ENCODE assay signal across 9 mouse cellular contexts in the genomic region with DNA sequence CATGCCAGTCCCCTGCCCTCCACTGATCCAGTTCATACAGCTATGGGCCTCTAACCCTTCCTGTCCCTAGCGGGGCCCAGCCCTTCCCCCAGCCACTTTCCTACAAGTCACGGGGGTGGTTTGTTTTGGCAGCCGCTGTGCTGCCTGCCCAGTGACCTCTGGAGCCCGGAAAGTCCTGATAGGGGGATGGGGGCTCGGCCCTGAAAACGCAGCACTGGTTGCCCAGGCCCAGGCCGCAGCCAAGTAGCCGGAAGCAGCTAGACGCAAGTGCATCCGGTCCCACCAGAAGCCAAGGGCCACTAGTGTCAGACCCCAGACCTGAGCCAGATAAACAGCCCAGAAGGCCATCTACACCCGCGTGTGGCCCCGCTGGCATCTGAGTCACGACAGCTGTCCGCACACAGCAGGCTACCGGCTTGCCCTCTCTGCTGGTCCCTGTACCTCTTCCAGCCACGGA. TPM values are rescaled to one million over a fixed set of nuclear protein-coding genes. Genes with fewer than 3 reads are reported as not detected.
DNase-seq lines count a peak whose midpoint lies in the region; ATAC-seq lines count a peak whose summit lies in the region.
"Had no signal": no experiment of that assay in that cellular context is flagged by ENCODE, and none has a peak within 500 bp of the region (broad histone marks: within the 10 kb centered on the region; RNA-seq: fewer than 3 reads in every experiment).

No protein-coding gene starts in this region.

- peak overlapping the region; percentile 60 to 74 for H3K27ac ChIP-seq in heart, embryonic 14.5 days (replicated peaks in 1 of 2; ENCODE audit: control insufficient read depth in 1 of 2, insufficient read depth in 1 of 2, low read depth in 2 of 2, low read length in 2 of 2)

- no peak overlapping the region for H3K4me3 ChIP-seq in heart, embryonic 14.5 days (ENCODE audit: control insufficient read depth in 1 of 2, insufficient read depth in 1 of 2, low read depth in 1 of 2, low read length in 2 of 2)

- H3K9ac ChIP-seq in heart, embryonic 14.5 days (ENCODE audit: low read length), result peak overlapping the region; percentile 53; the same call in 1 of the 2 replicates

- H3K36me3 ChIP-seq in heart, embryonic 14.5 days (ENCODE audit: control insufficient read depth, insufficient read depth, low read length), result no peaks in the 10 kb centered on the region

- WGBS in heart, embryonic 14.5 days, result 14% methylated on average over 17 of the region's 17 CpGs

- no peaks in the 10 kb centered on the region for H3K27me3 ChIP-seq in heart, embryonic 14.5 days (ENCODE audit: control insufficient read depth, insufficient read depth, low read length)

- peaks cover 14 to 25% of the 10 kb centered on the region in 2 experiments for H3K4me1 ChIP-seq in heart, embryonic 14.5 days (ENCODE audit: control insufficient read depth in 2 of 2, insufficient read depth in 2 of 2, low read length in 2 of 2)

- ATAC-seq in heart, embryonic 14.5 days (ENCODE audit: insufficient number of reproducible peaks, insufficient read depth, low FRiP score, low read depth), result peak; percentile 77

- peak; percentile 49 for DNase-seq in right cerebral cortex, postnatal 14 days
- DNase-seq in right cerebral cortex, adult 18-20 months, result no peak
- peak; percentile 65 for DNase-seq in embryo, embryonic 10 days (ENCODE audit: low spot score)
- peak; percentile 94 for DNase-seq in kidney, postnatal 36 days
- peak; percentile 69 to 82 for DNase-seq in lung, postnatal 4 days
- no peak for DNase-seq in layer of hippocampus, adult 11-12 months (ENCODE audit: low spot score)
- DNase-seq in layer of hippocampus, postnatal 36 days, result no peak

- H3K9me3 ChIP-seq in heart, embryonic 14.5 days (ENCODE audit: control insufficient read depth, low read length), result no peaks in the 10 kb centered on the region

- peak overlapping the region; percentile 27 for H3K4me2 ChIP-seq in heart, embryonic 14.5 days (ENCODE audit: low read length)

RNA-seq across cellular contexts. Expression of gene Hpn, which starts 0.5 kb away (rescaled TPM):
- polyA plus RNA-seq in heart, embryonic 14.5 days (2014; fragmentation: Nextera tagmentation; extraction: Ambion mirVana), result 1.4 and 2.0 TPM in 2 replicates
- total RNA-seq in layer of hippocampus, postnatal 36 days (2021), result 1 to 10 TPM; 4.6 to 6.8 TPM

RNA-seq across cellular contexts. Expression of gene Scn1b, which starts 11.2 kb away (rescaled TPM):
- polyA plus RNA-seq in heart, embryonic 14.5 days (2014; fragmentation: Nextera tagmentation; extraction: Ambion mirVana), result 3.4 and 3.7 TPM in 2 replicates
- 100 to 1,000 TPM; 548 to 620 TPM for total RNA-seq in layer of hippocampus, postnatal 36 days (2021)

RNA-seq across cellular contexts. Expression of gene Fxyd3, which starts 39.1 kb away (rescaled TPM):
- 0.58 and 0.82 TPM in 2 replicates for polyA plus RNA-seq in heart, embryonic 14.5 days (2014; fragmentation: Nextera tagmentation; extraction: Ambion mirVana)
- total RNA-seq in layer of hippocampus, postnatal 36 days (2021), result not detected
- total RNA-seq: left cerebral cortex, postnatal 14 days had no signal

RNA-seq across cellular contexts. Expression of gene Gramd1a, which starts 40.1 kb away (rescaled TPM):
- polyA plus RNA-seq in heart, embryonic 14.5 days (2014; fragmentation: Nextera tagmentation; extraction: Ambion mirVana), result 45.9 and 51.4 TPM in 2 replicates
- total RNA-seq in layer of hippocampus, postnatal 36 days (2021), result 100 to 1,000 TPM; 111 to 118 TPM

RNA-seq across cellular contexts. Expression of gene Lgi4, which starts 56.5 kb away (rescaled TPM):
- polyA plus RNA-seq in heart, embryonic 14.5 days (2014; fragmentation: Nextera tagmentation; extraction: Ambion mirVana), result not detected in 2 replicates
- total RNA-seq in layer of hippocampus, postnatal 36 days (2021), result 10 to 100 TPM; 32.5 to 36.7 TPM

Comparison
In these comparisons a context has a peak if more than half of its experiments do, and no peak if none do; other contexts are left out.
1. DNase-seq: peak in right cerebral cortex, postnatal 14 days (single experiment), embryo, embryonic 10 days (single experiment), kidney, postnatal 36 days (2 of 2) and lung, postnatal 4 days (2 of 2); none in right cerebral cortex, adult 18-20 months (single experiment), layer of hippocampus, adult 11-12 months (single experiment) and layer of hippocampus, postnatal 36 days (0 of 2).